Mouse (Mus musculus) liver, embryonic 14.5 days (tissue): ENCODE results near the gene Soat2. TPM values are rescaled to one million over a fixed set of nuclear protein-coding genes. Genes with fewer than 3 reads are reported as not detected.

Source experiments
- ATAC-seq: fragments of 200-750 bp; cut with Nextera tagmentation; 2 replicates; pipeline ENCODE4 v1.8.0; 2017; ENCODE audit warnings: moderate number of reproducible peaks, mild to moderate bottlenecking, moderate library complexity; ENCODE audit not compliant: insufficient read depth
- DNase-seq, 3 experiments: peaks; one replicate each; pipeline ENCODE4 v3.0.0-alpha.2; 2012 to 2013; ENCODE audit warnings: low read depth in 3 of 3, low spot score in 3 of 3
- H3K27ac ChIP-seq: fragments of 300-500 bp; sonication (generic); 2 replicates; pipeline ENCODE4 v1.5.1; 2014; ENCODE audit warnings: moderate library complexity, mild to moderate bottlenecking, control low read depth, inconsistent platforms
- H3K27me3 ChIP-seq: fragments of 300-500 bp; sonication (generic); 2 replicates; pipeline ENCODE4 v1.6.1; 2014; ENCODE audit warnings: mild to moderate bottlenecking, low read length, moderate library complexity; ENCODE audit not compliant: control insufficient read depth, insufficient read depth
- H3K36me3 ChIP-seq: fragments of 300-500 bp; sonication (generic); replicated peaks from 2 replicates; pipeline ENCODE4 v1.6.1; 2014; ENCODE audit warnings: low read depth; ENCODE audit not compliant: control insufficient read depth, insufficient read depth
- H3K4me1 ChIP-seq, 2 experiments: fragments of 200-500 bp in 1 of 2; fragments of 300-500 bp in 1 of 2; sonication (generic) in 1 of 2; replicated peaks; 2 replicates each; pipeline ENCODE4 v1.6.1; 2012 to 2014; ENCODE audit warnings: antibody characterized with exemption in 1 of 2, inconsistent platforms in 1 of 2, low read length in 1 of 2; ENCODE audit not compliant: control insufficient read depth in 2 of 2, insufficient read depth in 2 of 2
- H3K4me2 ChIP-seq: fragments of 300-500 bp; sonication (generic); 2 replicates; pipeline ENCODE4 v1.6.1; 2014; ENCODE audit warnings: low read depth, mild to moderate bottlenecking, control low read depth, moderate library complexity
- H3K4me3 ChIP-seq, 2 experiments: fragments of 200-500 bp in 1 of 2; fragments of 300-500 bp in 1 of 2; sonication (generic) in 1 of 2; 2 replicates each; pipeline ENCODE4 v1.5.1; 2012 to 2014; ENCODE audit warnings: low read depth in 2 of 2, low read length in 2 of 2, mild to moderate bottlenecking in 2 of 2, control low read depth in 1 of 2, inconsistent platforms in 1 of 2, moderate library complexity in 1 of 2; ENCODE audit not compliant: insufficient read depth in 1 of 2
- H3K9ac ChIP-seq: fragments of 300-500 bp; sonication (generic); replicated peaks from 2 replicates; pipeline ENCODE4 v1.6.1; 2014; ENCODE audit warnings: mild to moderate bottlenecking, control low read depth, moderate library complexity
- H3K9me3 ChIP-seq: fragments of 300-500 bp; sonication (generic); 2 replicates; pipeline ENCODE4 v1.6.1; 2016; ENCODE audit warnings: low read length, mixed read lengths; ENCODE audit not compliant: control insufficient read depth
- CTCF ChIP-seq: IDR thresholded peaks from 2 replicates; pipeline ENCODE4 v1.5.1; 2016; ENCODE audit warnings: antibody characterized with exemption, low read depth, control low read depth
- EP300 ChIP-seq: IDR thresholded peaks from 2 replicates; pipeline ENCODE4 v1.6.1; 2016; ENCODE audit warnings: antibody characterized with exemption, low read depth
- WGBS: fragments of 180-500 bp; shearing (Covaris S2); extraction: QIAGEN DNeasy Blood & Tissue Kit; methylation state at CpG from one replicate; pipeline ENCODE4 v1.1.7; 2014; ENCODE audit not compliant: insufficient replicate concordance; 5-methylcytosine and 5-hydroxymethylcytosine counted together
- polyA plus RNA-seq, 2 experiments: library from polyadenylated mRNA; depleted of rRNA in 1 of 2; stranded (reverse) in 1 of 2; unstranded in 1 of 2; fragments of >200 nt; fragmentation: Nextera tagmentation in 1 of 2; extraction: Ambion mirVana in 1 of 2; gene quantifications; 2 replicates each; pipeline versions ENCODE4 v1.2.1 to v1.2.3; 2012 to 2014

Gene Soat2
- polyA plus RNA-seq, 2 experiments, result 21.9 to 34.4 TPM

DNA sequence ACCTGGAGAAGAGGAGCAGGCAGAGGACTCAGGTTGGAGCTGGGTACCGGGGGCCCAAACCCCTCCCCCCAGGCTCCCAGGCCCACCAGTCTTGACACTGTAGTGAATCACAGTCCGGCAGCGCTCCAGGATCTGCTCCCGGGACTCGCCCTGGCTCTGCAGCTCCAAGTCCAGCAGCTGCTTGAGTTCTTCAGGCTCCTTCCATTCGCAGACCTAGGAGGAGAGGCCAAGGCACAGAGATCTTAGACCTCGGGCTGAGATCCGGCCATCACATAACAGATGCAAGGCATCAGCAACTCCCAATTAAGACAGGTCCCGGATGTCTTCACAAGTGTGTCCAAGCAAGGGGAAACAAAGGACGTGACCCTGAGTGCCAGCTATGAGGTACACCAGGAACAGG is 37.8 kb downstream of the Soat2 start:
- Histone ChIP-seq H3K4me3 (no peak overlapping the region), H3K27ac (no peak overlapping the region)
- TF ChIP-seq CTCF, result no peak
- no peak for TF ChIP-seq EP300

DNA sequence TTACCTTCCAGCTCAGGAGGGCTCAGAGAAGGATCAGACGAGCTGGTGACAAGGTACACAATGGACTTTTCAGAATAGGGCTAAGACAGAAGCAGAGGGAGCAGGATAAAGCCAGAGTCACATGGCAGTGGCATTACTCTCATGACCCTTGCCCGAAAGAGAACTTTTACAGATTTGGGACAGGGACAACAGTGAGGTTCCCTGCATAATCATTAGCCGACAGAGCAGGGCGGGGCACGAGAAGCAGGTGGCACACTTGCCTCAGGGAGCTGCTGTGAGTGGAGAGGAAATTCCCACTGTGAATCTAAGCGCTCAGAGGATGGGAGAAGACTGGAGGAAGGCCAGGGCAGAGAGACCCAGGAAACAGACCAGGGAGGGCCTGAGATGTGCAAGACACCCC is 38.6 kb downstream of the Soat2 start:
- Histone ChIP-seq H3K9ac (no peak overlapping the region), H3K36me3 (no peaks in the 10 kb centered on the region), H3K27ac (no peak overlapping the region), H3K9me3 (no peaks in the 10 kb centered on the region), H3K4me2 (peak overlapping the region; percentile 27), H3K4me1 (peaks cover 0 to 16% of the 10 kb centered on the region in 2 experiments; a peak in 2 of 4 replicates), H3K4me3 (no peak overlapping the region), H3K27me3 (no peaks in the 10 kb centered on the region)
- ATAC-seq (no peak), DNase-seq (no peak)
- no peak for TF ChIP-seq EP300
- TF ChIP-seq CTCF, result no peak
- 49% methylated on average over 6 of the region's 6 CpGs for WGBS

More for the DNA sequence above, 37.8 kb downstream of the Soat2 start:
- 76% methylated on average over 10 of the region's 10 CpGs for WGBS
- ATAC-seq, result no peak
- no peaks in the 10 kb centered on the region for H3K36me3 ChIP-seq
- peak overlapping the region; percentile 27 for H3K4me2 ChIP-seq
- no peak overlapping the region for H3K9ac ChIP-seq
- H3K27me3 ChIP-seq, result no peaks in the 10 kb centered on the region
- no peaks in the 10 kb centered on the region for H3K9me3 ChIP-seq
- DNase-seq, result no peak
- H3K4me1 ChIP-seq, result peaks cover 0 to 16% of the 10 kb centered on the region in 2 experiments; a peak in 2 of 4 replicates

DNA sequence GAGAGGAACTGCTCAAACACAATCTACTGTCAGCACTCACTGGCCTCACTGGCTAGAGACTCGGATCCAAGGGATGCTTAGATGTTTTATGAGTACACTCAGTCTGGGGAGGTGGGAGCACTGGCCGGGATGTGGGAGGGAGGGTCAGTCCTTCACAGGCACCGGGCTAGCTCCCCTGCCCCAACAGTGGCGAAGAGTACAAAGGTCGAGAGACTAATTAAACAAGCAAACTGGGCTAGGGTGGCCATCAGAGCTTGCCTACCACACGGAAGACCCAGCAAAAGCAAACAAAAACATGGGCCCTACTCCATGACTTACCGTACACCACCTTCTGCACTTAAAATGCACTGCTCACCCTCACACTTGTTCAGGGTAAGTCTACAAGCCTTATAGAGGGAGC is 41.4 kb downstream of the Soat2 start:
- H3K27me3 ChIP-seq, result no peaks in the 10 kb centered on the region
- no peak overlapping the region for H3K4me3 ChIP-seq
- no peaks in the 10 kb centered on the region for H3K36me3 ChIP-seq
- peak; percentile 33 for ATAC-seq
- H3K4me1 ChIP-seq, result peaks cover 0 to 22% of the 10 kb centered on the region in 2 experiments; a peak in 2 of 4 replicates
- DNase-seq, result no peak
- TF ChIP-seq CTCF, result no peak
- TF ChIP-seq EP300, result no peak
- 53% methylated on average over 7 of the region's 7 CpGs for WGBS
- no peak overlapping the region for H3K4me2 ChIP-seq
- no peaks in the 10 kb centered on the region for H3K9me3 ChIP-seq
- no peak overlapping the region for H3K9ac ChIP-seq
- H3K27ac ChIP-seq, result no peak overlapping the region

- no peak overlapping the region for H3K9ac ChIP-seq
- TF ChIP-seq CTCF, result no peak
- TF ChIP-seq EP300, result no peak
- H3K4me3 ChIP-seq, result no peak overlapping the region
- H3K4me1 ChIP-seq, result peaks cover 0 to 22% of the 10 kb centered on the region in 2 experiments; a peak in 2 of 4 replicates
- no peak overlapping the region for H3K27ac ChIP-seq
- DNase-seq (no peak), ATAC-seq (no peak)
- no peak overlapping the region for H3K4me2 ChIP-seq
- H3K27me3 ChIP-seq, result no peaks in the 10 kb centered on the region
- no peaks in the 10 kb centered on the region for H3K36me3 ChIP-seq
- no peaks in the 10 kb centered on the region for H3K9me3 ChIP-seq
- WGBS, result 26% methylated on average over 7 of the region's 7 CpGs
Observed at GRCm38 (mm10) chr15:102192271-102192812, 42.0 kb downstream of the Soat2 start.

DNA sequence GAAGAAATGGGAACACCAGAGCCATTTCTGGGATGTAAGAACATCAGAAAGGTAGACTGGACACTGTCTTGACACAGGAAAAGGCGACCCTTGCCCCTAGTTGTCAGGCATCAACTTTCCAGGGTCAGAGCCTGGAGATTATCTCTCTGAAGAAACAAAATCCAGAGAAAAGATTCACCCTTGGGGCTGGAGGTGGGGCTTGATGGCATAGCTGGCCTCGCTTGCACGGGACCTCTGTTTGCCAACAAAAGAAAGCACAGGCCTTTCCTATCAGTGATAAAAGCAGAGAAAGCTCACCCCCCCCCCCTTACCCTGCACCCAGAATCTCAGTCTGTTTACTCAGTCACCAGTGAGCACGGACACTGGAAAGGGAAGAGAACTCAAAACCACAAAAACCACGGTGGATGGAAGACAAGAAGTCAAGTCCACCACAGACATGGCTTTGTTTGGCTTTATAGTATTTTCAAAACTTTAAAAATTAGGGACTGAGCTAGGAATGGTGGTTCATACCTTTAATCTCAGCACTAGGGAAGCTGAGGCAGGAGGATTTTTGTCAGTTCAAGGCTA is 42.6 kb downstream of the Soat2 start:
- no peak overlapping the region for H3K4me2 ChIP-seq
- H3K27ac ChIP-seq, result no peak overlapping the region
- no peak overlapping the region for H3K4me3 ChIP-seq
- H3K9me3 ChIP-seq, result no peaks in the 10 kb centered on the region
- H3K36me3 ChIP-seq, result no peaks in the 10 kb centered on the region
- no peak for DNase-seq
- WGBS, result 14% methylated on average over 5 of the region's 5 CpGs
- H3K9ac ChIP-seq, result no peak overlapping the region
- TF ChIP-seq CTCF (no peak), EP300 (no peak)
- ATAC-seq, result no peak
- no peaks in the 10 kb centered on the region for H3K27me3 ChIP-seq
- peaks cover 0 to 22% of the 10 kb centered on the region in 2 experiments; a peak in 2 of 4 replicates for H3K4me1 ChIP-seq
